In the genomic region with DNA sequence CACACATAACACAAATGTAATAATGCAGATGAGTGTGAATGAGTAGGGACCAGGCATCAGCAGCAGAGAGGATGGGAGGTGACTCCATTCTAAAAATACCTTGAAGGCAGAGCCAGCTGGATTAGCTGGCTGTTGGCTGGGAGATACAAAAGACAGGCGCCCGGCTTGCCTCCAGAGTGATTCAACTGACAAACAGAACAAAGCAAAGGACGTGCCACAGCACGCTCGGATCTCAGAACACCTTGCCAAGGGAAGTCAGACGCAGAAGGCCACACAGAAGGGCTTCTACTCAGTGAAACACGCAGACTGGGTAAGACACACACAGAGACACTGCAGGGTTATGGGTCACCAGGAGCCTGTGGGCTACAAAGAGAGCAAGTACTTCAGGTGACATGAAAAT, we compare ENCODE assay signal across 10 mouse cellular contexts. TPM values are rescaled to one million over a fixed set of nuclear protein-coding genes. Genes with fewer than 3 reads are reported as not detected.
DNase-seq lines count a peak whose midpoint lies in the region; TF ChIP-seq lines count a peak whose summit lies in the region.
"Had no signal": no experiment of that assay in that cellular context is flagged by ENCODE, and none has a peak within 500 bp of the region (broad histone marks: within the 10 kb centered on the region; RNA-seq: fewer than 3 reads in every experiment).

No protein-coding gene starts in this region.

- no peaks in the 10 kb centered on the region for H3K9me3 ChIP-seq in ES-E14 (ENCODE audit: control insufficient read depth, insufficient read depth, low read depth, low read length)

- DNase-seq in ES-E14 (ENCODE audit: low read depth, low spot score): peak; percentile 16
- peak; percentile 78 for DNase-seq in brain, adult 2 months (ENCODE audit: low read depth, low spot score)
- peak; percentile 55 to 74 for DNase-seq in heart, adult 18-20 months
- peak; percentile 46 to 48 for DNase-seq in layer of hippocampus, adult 8-10 months (ENCODE audit: low spot score in 2 of 2)
- DNase-seq in adrenal gland, postnatal 4 days (ENCODE audit: low spot score in 2 of 2): no peak
- no peak for DNase-seq in gastrocnemius, postnatal 10 days
- DNase-seq in kidney, adult 11 months: no peak
- DNase-seq: adrenal gland, postnatal 36 days had no signal

- H3K27ac ChIP-seq in ES-E14 (ENCODE audit: insufficient read depth, low read depth, low read length, poor library complexity, severe bottlenecking): no peak overlapping the region

- no peak overlapping the region for H3K9ac ChIP-seq in ES-E14 (ENCODE audit: insufficient read depth, low read depth, low read length, poor library complexity, severe bottlenecking)

- in situ Hi-C loops in ES-E14 (cut with MboI; ENCODE audit: low sequenced_read_pairs in 2 of 2, unreplicated experiment in 2 of 2): no loop called here

- no peaks in the 10 kb centered on the region for H3K4me1 ChIP-seq in ES-E14 (ENCODE audit: control insufficient read depth in 2 of 2, insufficient read depth in 2 of 2, low read length in 2 of 2, poor library complexity in 1 of 2)

- H3K4me3 ChIP-seq in ES-E14 (ENCODE audit: insufficient read depth in 1 of 2, low read depth in 1 of 2, low read length in 2 of 2, poor library complexity in 1 of 2, severe bottlenecking in 1 of 2): no peak overlapping the region

- no peaks in the 10 kb centered on the region for H3K36me3 ChIP-seq in ES-E14 (ENCODE audit: control insufficient read depth, insufficient read depth, low read length, poor library complexity, severe bottlenecking)

TF ChIP-seq in ES-E14, 5 proteins besides CTCF, POLR2A, EP300 and RAD21:
- TF ChIP-seq CHD2 (IDR thresholded peaks at IDR 0.05; ENCODE audit: low read depth, low read length) (no peak), ZNF384 (IDR thresholded peaks at IDR 0.05; ENCODE audit: low read depth, low read length) (no peak), ZC3H11A (IDR thresholded peaks at IDR 0.05; ENCODE audit: borderline replicate concordance, low read depth, low read length) (no peak), MAFK (IDR thresholded peaks at IDR 0.05; ENCODE audit: insufficient read depth, low read depth, low read length) (no peak), HCFC1 (IDR thresholded peaks at IDR 0.05; ENCODE audit: borderline replicate concordance, insufficient read depth, low read length) (no peak)
TF ChIP-seq in ES-E14: peak in this region for 0.

RNA-seq across cellular contexts. Expression of gene Scnn1b, which starts 24.0 kb away (rescaled TPM):
- total RNA-seq in ES-E14 (2012; rRNA removed): 0.21 and 0.22 TPM in 2 replicates
- not detected for total RNA-seq in heart, adult 18-20 months (2021)
- not detected for total RNA-seq in layer of hippocampus, adult 8-10 months (2022)
- total RNA-seq in adrenal gland, postnatal 4 days (2021): 1 to 10 TPM in 1 of 2 experiments, under 1 TPM in 1; 0.96 to 9.5 TPM
- total RNA-seq in gastrocnemius, postnatal 10 days (2021): under 1 TPM; 0.12 to 0.16 TPM
- total RNA-seq: left cerebral cortex, postnatal 10 days; megakaryocyte progenitor cell, adult 5-6 weeks had no signal

Comparison
In these comparisons a context has a peak if more than half of its experiments do, and no peak if none do; other contexts are left out.
1. DNase-seq: peak in ES-E14 (single experiment), brain, adult 2 months (single experiment), heart, adult 18-20 months (2 of 2) and layer of hippocampus, adult 8-10 months (2 of 2); none in adrenal gland, postnatal 4 days (0 of 2), gastrocnemius, postnatal 10 days (single experiment) and kidney, adult 11 months (single experiment).